Mouse (Mus musculus): ENCODE results near the gene Ptgis.

DNA sequence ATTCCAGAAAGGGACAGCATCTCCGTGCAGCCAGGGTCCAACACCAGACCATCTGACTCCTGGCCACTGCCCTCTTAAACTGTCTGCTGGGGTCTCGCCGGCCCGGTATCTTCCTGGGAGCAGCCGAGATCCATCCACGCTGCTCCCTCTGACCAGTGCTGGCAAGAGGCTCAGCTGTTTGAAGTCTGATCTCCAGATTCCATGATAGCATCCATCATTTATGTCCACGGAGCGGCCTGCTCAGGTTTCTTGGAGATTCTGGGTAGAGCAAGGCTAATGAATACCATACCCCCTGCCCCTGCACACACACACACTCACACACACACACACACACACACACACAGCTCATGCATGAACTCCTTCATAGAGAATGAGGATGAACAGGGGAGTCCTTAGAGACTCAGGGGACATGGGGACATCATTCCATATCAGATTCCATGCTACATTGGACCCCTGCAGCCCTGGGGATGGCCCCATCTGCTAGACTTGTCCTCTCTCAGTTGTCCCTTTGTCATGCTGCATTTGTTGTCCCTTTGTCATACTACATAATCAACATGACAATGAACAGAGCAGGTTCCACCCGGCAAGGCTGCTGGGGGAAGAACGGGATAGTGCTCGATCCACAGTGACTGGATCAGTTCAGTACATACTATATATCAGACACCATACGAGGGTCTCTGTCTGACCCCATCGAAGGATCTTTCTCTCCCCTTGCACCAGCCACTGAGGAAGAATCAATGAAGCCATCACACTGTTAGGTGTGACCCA lies 41.6 kb downstream of the Ptgis start:
- TF ChIP-seq POLR2A (IDR thresholded peaks at IDR 0.05; ENCODE audit: insufficient read depth, low read depth, low read length) (no peak), CTCF (IDR thresholded peaks at IDR 0.05) (no peak), EP300 (IDR thresholded peaks at IDR 0.05; ENCODE audit: insufficient read depth, low read depth, low read length) (no peak)
